ENCODE assay signal across 8 mouse cellular contexts in genomic region chr8:116755557-116755956, GRCm38 (mm10). TPM values are rescaled to one million over a fixed set of nuclear protein-coding genes. Genes with fewer than 3 reads are reported as not detected.
A peak's percentile ranks its signal among the peaks of the same experiment; 100 is the strongest.
DNase-seq lines count a peak whose midpoint lies in the region; ATAC-seq lines count a peak whose summit lies in the region.

No protein-coding gene starts in this region.

- no peaks in the 10 kb centered on the region for H3K9me3 ChIP-seq in liver, embryonic 11.5 days (ENCODE audit: control insufficient read depth, low read length)

- H3K4me3 ChIP-seq in liver, embryonic 11.5 days (ENCODE audit: low read depth, low read length) = no peak overlapping the region

- no peaks in the 10 kb centered on the region for H3K4me1 ChIP-seq in liver, embryonic 11.5 days (replicated peaks; ENCODE audit: control insufficient read depth, insufficient read depth, low read length)

- no peak overlapping the region for H3K9ac ChIP-seq in liver, embryonic 11.5 days (ENCODE audit: low read depth, low read length)

- no peaks in the 10 kb centered on the region for H3K36me3 ChIP-seq in liver, embryonic 11.5 days (ENCODE audit: control insufficient read depth, insufficient read depth, low read length)

- H3K27me3 ChIP-seq in liver, embryonic 11.5 days (replicated peaks; ENCODE audit: control insufficient read depth, insufficient read depth, low read length) = no peaks in the 10 kb centered on the region

- H3K27ac ChIP-seq in liver, embryonic 11.5 days (ENCODE audit: low read depth, low read length) = no peak overlapping the region

- intact Hi-C loops in gastrocnemius, postnatal 36 days (cut with DNase I) = loop anchor here (1.0 kb wide), 1 partner anchor 275 kb away; no protein-coding TSS in a partner anchor

- DNase-seq in adrenal gland, postnatal 10 days = peak; percentile 67
- no peak for DNase-seq in adrenal gland, adult 2 months
- DNase-seq in liver = peak; percentile 39
- no peak for DNase-seq in liver, embryonic 11.5 days (ENCODE audit: low spot score)
- DNase-seq in adrenal gland, postnatal 36 days = peak; percentile 55 to 63
- DNase-seq in gastrocnemius, postnatal 36 days = peak; percentile 15 to 20
- DNase-seq in lung, postnatal 14 days = peak; percentile 61
- DNase-seq in frontal cortex, postnatal 25 days (ENCODE audit: low spot score in 2 of 2) = no peak

- H3K4me2 ChIP-seq in liver, embryonic 11.5 days = no peak overlapping the region

- ATAC-seq in liver, embryonic 11.5 days (replicated peaks; ENCODE audit: low FRiP score) = no peak

- 7% methylated on average over 4 of the region's 4 CpGs for WGBS in liver, embryonic 11.5 days

RNA-seq across cellular contexts. Expression of gene Cdyl2, which starts 22.8 kb away (rescaled TPM):
- total RNA-seq in adrenal gland, postnatal 10 days (2021) = 1 to 10 TPM; 7.8 to 7.9 TPM
- total RNA-seq in adrenal gland, adult 2 months (2021) = 1 to 10 TPM; 5.9 to 7.2 TPM
- 1.5 and 1.6 TPM in 2 replicates for polyA plus RNA-seq in adrenal gland, adult 2 months (2012; rRNA removed)
- polyA plus RNA-seq in liver, embryonic 11.5 days (2014; fragmentation: Nextera tagmentation; extraction: Ambion mirVana) = 6.3 and 7.9 TPM in 2 replicates
- total RNA-seq in adrenal gland, postnatal 36 days (2021) = 10 to 100 TPM in 1 of 2 experiments, 1 to 10 TPM in 1; 7.3 to 10.3 TPM
- 1 to 10 TPM; 2.1 to 2.8 TPM for total RNA-seq in gastrocnemius, postnatal 36 days (2021)

Comparison
In these comparisons a context has a peak if more than half of its experiments do, and no peak if none do; other contexts are left out.
1. DNase-seq: peak in adrenal gland, postnatal 10 days (single experiment), liver (single experiment), adrenal gland, postnatal 36 days (2 of 2), gastrocnemius, postnatal 36 days (2 of 2) and lung, postnatal 14 days (single experiment); none in adrenal gland, adult 2 months (single experiment), liver, embryonic 11.5 days (single experiment) and frontal cortex, postnatal 25 days (0 of 2).